Mouse (Mus musculus) embryonic fibroblast, embryonic 13.5 days (primary cell): Measurements from ENCODE around the gene Hpcal1.

Experiments used
- CTCF ChIP-seq: IDR thresholded peaks from 2 replicates; pipeline ENCODE4 v1.5.1; 2011; ENCODE audit warnings: mild to moderate bottlenecking, control low read depth, low read length, moderate library complexity, borderline replicate concordance; ENCODE audit not compliant: insufficient read depth
- POLR2A ChIP-seq: IDR thresholded peaks from 2 replicates; pipeline ENCODE4 v1.6.1; 2011; ENCODE audit warnings: low read depth, mild to moderate bottlenecking, control low read depth, low read length, moderate library complexity

- TF ChIP-seq POLR2A: no peak
- no peak for TF ChIP-seq CTCF
Measured at GRCm38 (mm10) chr12:17715720-17716478, 25.2 kb downstream of the Hpcal1 start.
